Mouse (Mus musculus) ovary, postnatal 14 days (tissue): ENCODE data around the gene Pin1rt1.
A peak's percentile ranks its signal among the peaks of the same experiment; 100 is the strongest.

Experiments
- DNase-seq: peaks from one replicate; pipeline ENCODE4 v3.0.0; 2022; ENCODE audit warnings: low spot score

Pin1rt1 gene

DNA sequence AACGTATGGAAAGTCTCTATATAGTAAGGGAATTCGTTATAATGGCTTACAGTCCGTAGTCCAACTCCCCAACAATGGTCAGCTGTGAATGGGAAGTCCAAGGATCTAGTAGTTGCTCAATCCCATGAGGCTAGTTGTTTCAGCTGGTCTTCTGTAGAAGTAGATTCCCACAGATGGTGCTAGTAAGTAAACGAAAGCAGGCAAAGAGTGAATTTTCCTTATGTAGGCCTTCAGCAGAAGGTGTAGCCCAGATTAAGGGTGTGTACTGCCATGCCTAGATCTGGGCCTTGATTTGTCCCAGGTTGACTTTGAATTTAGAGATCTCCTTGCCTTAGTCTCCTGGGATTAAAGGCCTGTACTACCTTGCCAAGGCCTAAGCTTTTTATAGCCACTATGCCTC lies at the start of gene Pin1rt1:
Gene Pin1rt1 (minus strand): TSS at position 101 of the 400 bp plus-strand sequence.
- no peak for DNase-seq

DNA sequence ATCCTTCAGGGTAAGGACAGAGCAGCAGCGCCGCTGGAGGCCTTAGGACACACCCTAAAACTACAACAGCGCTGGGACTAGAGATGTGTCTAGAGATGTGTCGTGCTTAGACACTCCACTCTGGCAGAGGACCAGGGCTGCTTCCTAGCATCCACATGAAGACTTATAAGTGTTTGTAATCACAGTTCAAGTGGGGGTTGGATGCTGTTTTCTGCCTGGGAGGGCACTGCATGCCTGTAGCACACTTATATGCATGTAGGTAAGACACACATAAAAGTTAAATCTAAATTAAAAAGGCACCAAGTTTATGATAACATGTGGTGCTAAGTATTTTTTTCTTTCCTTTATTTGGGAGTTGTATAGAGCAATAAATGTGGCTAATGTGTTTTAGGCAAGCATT lies 47.8 kb upstream of the Pin1rt1 start:
- DNase-seq: no peak

DNA sequence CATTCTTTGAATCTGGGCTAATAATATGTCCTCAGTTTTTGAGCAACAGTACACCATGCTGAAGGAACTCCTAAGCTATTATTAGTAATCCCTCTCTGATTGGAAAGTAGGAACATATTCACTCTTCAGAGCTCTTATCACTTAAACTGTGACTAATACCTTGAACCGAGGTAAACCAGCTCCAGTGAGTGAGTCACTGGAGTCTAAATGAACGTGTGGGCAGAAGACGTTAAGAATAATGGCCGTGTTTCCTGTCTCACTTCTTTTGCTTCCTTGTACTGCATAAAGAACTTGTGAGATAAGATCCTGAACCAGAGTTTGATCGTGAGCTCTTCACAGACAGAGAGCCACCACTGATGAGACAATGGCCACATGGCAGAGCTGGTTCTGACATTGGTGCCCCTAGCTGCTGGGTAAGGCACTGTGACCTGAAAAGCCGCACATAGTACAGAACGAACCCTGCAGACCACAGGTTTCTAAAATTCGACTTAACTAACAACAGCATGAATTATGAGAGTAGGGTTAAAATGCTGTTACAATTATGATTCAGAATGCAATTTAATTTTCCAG lies 47.0 kb upstream of the Pin1rt1 start:
- DNase-seq: no peak

DNA sequence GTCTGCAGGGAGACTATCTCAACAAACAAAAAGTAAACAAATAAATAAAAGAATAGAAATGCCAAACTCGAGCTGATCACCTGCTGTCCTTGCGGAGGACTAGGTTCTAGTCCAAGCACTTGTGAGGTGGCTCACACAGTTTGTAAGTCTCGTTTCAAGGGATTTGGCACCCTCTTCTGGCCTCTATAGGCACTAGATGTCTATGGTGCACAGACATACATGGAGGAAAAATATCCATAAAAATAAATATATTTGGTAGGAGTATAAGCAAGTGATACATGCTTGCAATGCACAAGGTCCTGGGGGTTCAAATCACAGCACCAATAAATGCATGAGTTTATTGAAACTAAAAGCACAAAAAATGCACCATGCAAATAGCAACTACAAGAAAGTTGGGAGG lies 34.4 kb upstream of the Pin1rt1 start:
- no peak for DNase-seq

DNA sequence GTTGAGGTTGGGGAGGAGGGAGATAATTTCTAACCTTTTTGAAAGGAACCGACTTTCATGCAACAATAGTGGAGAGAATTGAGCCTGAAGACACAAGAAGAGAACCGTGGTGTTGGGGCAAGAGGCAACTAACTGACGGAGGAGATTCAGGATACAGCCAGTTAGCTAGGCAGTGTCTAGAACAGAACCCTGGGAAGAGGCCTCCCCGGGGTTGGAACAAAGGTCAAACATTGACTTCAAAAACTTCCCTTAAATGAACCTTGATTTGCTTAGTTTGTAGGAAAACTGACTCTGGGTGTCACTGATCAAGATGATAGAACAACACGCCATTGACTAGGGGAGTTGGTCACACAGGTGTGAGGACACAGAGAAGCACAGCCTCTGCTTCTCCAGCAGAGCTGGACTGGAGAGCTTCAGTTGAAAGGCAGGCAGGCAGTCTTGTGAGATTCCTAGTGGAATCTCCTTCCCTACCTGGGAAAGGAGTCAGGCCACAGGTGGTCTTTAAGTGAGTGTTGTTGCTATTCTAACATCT lies 32.5 kb upstream of the Pin1rt1 start:
- no peak for DNase-seq

DNA sequence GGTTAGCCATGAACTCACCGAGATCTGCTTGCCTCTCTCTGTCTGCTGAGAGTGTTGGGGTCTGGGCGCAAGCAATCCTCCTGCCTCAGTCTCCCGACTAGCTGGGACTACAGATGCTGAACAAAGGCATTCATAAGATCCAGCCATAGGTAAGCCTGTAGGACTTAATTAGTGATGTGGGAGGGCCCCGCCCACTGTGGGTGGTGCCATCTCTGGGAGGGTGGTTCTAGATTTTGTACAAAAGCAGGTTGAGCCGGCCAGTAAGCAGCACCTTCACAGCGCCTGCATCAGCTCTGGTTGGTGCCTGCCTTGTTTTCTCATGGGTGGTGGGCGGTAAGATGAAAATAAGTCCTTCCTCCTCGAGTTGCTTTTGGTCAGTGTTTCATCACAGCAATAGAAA lies 30.1 kb upstream of the Pin1rt1 start:
- DNase-seq: no peak

DNA sequence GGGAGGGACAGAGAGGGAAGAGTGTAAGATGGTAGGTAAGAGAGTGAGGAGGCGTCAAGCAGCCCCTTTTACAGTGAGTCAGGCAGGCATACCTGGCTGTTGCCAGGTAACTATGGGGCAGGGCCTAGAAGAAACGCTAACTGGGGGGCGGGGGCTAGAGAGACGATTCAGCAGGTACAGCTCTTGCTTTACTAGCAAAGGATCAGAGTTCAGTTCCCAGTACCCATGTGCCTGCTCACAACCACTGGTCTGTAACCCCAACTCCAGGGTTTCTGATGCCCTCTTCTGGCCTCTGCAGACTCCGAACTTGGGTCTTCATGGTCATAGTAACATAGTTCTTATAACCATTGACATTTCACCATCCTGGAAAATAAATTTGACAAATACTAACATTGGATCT lies 27.8 kb upstream of the Pin1rt1 start:
- no peak for DNase-seq

DNA sequence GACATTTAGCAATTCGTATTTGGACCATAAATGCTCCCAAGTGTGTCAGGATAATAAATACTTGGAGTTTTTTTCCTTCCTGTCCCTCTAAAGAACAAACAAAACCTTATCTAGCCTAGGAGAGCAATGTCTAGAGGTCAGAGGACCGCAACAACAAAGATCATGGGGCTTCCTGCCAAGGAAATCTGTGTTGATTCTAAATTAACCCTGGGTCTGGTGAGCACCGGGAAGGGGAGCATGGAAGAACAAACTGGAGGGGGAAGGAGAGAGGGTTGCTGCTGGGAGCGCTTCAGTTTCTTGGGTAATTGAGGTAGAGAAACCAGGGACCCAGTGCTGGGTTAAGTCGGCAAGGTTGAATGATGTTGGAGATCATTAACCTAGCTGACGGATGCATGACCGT lies 27.0 kb upstream of the Pin1rt1 start:
- DNase-seq: no peak

DNA sequence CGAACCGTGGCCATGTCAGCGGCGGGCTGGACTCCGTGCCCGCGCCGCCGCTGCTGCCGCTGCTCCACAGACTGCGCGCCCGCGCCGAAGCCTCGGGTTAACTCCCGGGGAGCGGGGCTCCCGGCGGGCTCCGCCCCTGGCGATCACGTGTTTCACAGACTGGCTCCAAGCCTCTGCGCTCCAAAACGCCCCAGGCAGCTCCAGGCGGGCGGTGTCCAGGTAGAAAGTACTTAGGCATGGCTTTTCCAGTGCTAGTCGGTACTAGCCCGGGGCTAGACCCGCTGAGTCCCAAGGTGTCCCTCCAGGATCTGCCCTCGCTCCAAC lies 26.5 kb upstream of the Pin1rt1 start, which contains the start of gene Depdc7:
Gene Depdc7 (minus strand): TSS at position 138 of the 324 bp plus-strand sequence.
- DNase-seq: peak; percentile 89

DNA sequence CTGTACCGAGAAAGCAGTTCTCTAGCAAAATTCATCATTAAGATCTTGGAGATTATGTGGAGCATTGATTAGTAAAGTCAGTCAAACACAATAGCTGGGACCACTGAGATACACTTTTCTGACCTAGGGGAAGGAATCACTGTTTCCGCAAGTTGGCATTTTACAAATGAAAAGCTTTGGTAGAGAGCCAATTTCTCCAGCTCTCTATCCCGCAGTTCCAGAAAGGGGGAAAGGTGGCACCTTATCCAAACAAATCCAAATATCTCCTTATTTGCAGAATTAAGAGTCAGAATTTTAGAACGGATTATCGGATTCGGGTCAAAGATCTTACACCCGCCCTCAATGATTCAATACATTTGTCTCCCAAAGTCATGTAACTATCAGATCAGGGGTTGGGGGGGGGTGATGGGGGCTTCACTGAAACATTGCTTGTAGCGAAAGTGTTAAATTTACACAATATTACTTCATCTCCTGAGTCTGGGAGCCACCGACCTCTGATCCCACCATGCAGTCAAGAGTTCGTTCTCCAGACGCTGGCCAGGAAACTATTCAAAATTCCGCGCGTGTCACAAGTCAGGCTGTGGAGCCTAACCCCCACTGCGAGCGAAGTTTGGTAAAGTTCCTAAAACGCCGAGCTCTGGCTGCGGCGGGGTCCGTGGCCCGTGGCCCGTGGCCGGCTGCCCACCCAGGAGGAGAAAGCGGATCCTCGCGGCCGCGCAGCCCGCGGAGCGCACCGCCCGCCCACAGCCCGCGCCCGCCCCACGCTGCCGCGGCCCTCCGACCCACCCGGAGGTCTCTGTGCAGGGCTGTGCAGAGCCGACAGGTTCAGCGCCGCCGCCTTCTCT lies 25.9 kb upstream of the Pin1rt1 start:
- no peak for DNase-seq

DNA sequence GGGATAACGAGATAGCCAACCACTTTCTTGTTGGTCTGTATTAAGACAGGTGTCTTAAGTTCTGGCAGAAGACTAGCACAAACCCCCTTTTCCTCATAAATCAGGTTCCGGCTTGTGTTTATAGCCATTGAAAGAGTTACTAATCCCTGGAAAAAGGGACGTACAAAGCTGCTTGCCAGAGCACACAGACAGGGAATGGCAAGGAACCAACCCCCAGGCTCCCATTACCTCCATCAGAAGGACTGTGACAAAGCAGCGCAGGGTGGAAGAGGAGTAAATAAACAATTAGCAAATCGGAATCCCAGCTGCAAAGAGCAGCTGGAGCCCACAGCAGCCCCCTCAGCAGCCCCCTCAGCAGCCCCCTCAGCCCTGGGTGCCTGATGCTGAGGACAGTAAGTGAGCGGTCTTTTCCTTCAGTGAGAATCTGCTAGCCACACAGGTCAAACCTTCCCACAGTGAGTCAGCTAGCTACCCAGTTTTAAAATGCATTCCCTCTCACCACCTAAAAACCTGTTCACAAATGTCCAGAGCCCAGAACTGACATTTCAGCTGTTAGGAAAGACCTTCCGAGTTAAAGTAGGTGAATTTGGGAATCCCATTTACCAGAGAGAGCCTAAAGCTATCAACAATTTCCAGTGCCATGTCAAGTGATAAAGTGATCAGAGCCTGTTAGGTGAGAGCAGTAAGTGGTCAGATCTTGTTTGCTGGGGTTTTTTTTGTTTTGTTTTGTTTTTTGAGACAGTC lies 25.0 kb upstream of the Pin1rt1 start:
- DNase-seq: no peak

DNA sequence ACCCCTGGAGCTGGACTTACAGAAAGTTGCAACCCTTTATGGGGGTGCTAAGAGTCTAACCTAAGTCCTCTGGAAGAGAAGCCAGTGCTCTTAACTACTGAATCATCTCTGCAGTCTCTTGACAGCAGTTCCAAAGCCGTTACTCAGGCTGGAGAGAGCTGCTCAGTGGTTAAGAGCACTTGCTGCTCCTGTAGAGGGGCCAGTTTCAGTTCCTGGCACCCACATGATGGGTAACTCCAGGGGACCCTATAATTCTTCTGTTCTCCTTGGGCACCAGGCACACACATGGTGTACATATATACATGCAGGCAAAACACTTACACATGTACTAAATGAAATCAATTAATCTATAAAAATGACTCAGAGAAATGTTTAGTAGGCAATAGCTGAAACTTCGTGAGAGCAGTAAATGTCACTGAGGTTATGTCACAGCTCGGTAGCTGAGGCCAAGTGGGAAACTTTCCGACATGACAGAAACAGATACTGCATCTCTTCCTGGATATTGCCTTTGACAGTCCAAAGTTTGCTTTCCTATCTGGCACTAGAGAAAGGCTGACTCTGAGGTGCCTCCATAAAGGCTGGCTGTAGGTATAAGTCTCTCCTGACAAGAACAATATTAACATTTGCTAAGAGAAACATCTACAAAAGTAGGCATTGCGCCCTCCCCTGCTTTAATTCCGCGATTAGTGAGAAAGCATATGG lies 24.2 kb upstream of the Pin1rt1 start:
- DNase-seq: no peak

DNA sequence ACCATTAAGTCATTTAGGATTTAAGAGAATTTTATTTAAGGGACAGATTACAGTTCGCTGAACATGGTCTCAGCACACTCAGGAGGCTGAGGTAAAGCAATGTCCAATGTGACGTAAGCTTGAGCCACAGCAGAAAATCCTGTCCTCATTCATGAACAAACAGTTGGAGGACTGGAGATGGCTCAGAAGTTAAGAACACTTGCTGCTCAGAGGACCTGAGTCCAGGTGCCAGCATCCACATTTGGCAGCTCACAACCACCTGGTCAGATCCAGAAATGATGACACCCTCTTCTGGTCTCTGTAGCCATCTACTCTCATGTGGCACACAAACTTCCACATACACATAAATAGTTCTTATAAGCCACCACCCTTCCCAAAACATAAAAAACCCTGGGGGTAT lies 23.5 kb upstream of the Pin1rt1 start:
- no peak for DNase-seq

DNA sequence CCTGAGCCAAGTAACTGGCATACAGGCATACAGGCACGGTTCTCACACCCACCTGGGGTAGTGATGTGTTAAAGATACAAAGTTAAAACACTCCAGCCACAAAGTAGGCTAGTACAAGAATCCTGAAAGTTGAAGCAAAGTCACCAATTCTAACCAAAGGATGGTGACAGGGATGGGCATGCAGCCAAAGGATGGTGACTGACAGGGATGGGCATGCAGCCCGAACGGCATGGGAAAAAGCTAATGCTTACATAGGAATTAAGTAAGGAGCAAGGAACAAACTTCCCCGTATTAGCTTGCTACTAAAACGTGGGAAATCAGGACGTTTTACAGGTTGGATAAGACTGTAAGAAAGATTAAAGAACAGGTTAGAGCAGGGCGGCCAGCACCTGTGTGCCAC lies 20.1 kb upstream of the Pin1rt1 start:
- DNase-seq: no peak

DNA sequence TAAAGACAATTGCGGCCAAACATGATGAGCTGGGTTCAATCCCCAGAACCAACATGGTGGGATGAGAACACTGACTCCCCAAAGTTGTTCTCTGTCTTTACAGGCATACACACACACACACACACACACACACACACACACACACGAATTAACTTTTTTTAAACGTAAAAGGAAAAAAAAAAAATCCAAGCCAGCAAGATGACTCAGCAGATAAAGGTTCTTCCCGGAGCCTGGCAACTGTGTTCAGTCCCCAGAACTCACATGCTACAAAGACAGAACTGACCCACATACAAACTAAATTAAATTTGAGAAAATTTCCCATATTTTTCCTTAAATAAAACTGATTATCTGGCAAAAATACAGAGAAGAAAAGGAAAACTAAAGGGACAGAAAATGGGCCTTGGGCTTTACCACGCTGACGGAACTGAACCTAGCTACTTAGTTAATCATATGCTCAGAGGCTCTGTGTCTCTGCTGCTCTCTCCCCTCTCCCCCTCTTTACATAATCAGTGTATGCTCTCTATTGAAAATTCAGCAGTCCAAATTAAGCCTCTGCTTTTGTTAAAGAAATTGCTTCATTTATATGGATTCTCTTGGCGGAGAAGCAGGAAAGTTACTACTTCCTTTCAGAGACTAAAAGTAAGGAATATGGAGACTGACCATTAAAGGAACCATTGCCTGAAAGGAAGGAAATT lies 16.5 kb upstream of the Pin1rt1 start:
- DNase-seq: no peak

DNA sequence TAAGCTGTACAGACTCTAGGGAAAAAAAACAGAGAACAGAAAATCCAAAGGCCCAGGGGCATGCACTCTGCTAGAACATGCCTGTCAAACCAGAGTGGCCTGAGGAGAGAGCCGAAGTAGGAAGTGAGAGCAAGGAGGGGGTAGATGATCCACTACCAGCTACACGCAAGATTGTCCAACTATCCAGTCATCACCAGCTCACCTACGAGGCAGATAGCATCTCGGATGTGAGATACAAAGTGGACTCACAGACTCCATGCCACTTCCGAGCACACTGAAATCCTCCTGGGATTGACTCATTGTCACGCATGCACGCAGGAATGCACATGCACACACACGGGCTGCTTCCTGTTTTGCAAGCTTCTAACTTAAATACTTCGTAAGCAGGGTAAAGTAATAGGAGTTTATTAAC lies 15.9 kb upstream of the Pin1rt1 start:
- DNase-seq: no peak

DNA sequence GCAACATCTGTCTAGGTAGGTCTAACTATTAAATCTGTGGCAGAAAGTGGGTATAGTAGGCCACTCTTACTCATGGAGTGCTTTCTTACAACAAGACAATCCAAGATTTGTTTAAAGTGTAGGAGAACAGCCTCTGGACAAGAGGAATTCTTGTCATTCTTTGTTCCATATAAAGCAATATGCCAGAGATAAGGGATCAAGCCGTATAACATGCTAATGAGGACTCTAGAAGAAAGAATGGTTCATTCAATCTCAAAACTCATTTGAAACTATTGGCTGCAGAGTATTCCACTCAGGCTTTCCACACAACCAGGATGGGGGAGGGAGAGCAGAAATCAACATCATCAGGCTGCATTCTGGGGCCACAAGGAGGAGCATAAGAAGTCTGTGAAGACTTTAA lies 11.2 kb upstream of the Pin1rt1 start:
- no peak for DNase-seq

DNA sequence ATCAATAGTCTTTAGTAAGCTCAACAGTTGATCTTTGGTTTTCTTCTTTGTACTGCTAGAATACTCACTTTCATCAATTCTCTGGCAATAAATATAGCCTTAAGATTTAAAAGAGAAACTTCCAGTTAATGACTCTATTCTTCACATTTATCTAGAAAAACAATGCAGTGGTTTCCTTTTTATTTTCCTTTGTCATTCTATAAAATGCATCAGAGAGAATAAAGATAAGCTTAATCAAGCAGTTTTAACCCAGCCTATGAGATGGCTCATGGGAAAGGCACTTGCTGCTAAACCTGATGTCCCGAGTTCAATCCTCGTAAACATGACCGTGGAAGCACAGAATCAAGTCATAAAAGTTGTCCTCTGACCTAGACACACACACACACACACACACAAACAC lies 5.8 kb upstream of the Pin1rt1 start:
- no peak for DNase-seq

DNA sequence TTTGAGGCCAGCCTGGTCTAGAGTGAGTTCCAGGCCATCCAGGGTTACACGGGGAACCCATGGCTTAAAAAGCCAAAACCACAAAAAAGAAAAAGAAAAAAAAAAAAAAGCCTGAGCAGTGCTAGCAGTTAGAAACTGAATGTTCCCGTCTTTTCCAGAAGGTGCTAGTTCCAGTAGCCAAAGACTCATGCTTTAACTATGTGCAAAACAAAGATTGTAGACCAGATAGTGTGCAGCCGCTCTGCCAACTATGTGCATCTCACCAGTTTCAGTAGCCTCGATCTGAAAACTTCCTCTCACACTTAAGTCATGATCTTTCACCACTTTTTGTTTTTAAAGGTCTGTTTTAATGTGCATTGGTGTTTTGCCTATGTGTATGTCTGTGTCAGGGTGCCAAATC lies 1.6 kb upstream of the Pin1rt1 start:
- DNase-seq: no peak

DNA sequence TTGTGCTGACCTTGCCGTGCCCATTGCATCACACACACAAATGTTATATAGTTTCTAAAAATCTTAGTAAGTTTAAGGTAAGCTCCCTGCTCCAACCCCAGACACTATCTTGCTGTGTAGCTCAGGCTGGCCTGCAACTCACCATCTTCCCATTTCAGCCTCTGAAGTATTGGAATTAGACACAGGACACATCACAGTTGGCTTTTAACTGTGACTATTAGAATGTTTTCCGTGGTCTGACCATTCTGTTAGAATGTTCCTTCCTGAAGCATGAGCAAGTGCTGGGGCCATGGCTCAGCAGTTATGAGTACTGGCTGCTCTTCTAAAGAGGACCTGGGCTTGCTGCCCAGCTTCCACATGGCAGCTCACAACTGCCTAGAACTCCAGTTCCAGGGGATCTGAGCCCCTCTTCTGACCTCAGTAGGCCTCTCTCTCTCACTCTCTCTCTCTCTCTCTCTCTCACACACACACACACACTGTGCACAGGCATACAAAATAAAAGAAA lies 1.1 kb upstream of the Pin1rt1 start:
- DNase-seq: no peak

DNA sequence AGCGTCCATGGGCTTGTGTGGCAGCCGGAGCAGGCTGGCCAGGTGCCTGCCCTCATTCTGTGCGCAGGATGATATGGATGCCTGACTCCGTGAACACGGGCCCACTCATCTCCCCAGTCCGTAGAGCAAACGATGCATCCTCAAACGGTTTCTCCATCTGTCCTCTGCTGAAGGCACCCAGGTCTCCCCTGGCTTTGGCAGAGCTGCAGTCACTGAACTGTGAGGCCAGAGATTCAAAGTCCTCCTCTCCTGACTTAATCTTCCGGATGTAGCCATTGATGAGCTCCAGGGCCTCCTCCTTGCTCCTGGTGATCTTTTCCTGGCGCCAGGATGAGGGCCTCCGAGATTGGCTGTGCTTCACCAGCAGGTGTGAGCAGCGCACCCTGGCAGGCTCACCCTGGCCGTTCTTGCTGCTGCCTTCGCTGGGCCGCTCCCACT lies 1.9 kb downstream of the Pin1rt1 start:
- no peak for DNase-seq

DNA sequence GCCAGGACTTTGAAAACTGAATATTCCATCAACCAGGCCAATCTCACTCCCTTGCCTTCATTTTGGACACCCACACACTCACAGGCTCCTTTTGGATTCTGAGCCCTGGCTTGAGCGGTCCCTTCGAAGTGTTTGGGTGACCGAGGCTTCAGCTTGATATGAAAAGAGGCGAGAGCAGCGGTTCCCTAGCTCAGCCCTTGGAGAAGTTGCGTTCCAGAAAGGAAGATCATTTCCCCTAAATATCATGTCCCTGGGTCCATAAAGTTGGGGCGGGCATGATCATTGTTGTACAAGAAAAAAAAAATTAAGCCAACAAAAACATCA lies 3.7 kb downstream of the Pin1rt1 start:
- DNase-seq: no peak
